Mouse (Mus musculus): ENCODE measurements around the gene Ltk. TPM values are rescaled to one million over a fixed set of nuclear protein-coding genes. Genes with fewer than 3 reads are reported as not detected.

Ltk gene
- total and polyA plus RNA-seq, 3 experiments, result 0.39 TPM; not detected in 2

GRCm38 (mm10) chr2:119767246-119767645 lies 7.0 kb upstream of the Ltk start:
- no peak for TF ChIP-seq EP300 (IDR thresholded peaks at IDR 0.05; ENCODE audit: insufficient read depth, low read depth, low read length)
- no peak for TF ChIP-seq POLR2A (IDR thresholded peaks at IDR 0.05; ENCODE audit: insufficient read depth, low read depth, low read length)
- TF ChIP-seq CTCF (IDR thresholded peaks at IDR 0.05), result peak; percentile 29
- no peak overlapping the region for H3K4me3 ChIP-seq
- no peaks in the 10 kb centered on the region for H3K36me3 ChIP-seq (ENCODE audit: control insufficient read depth, insufficient read depth, low read length)
- no peaks in the 10 kb centered on the region for H3K79me2 ChIP-seq (replicated peaks; ENCODE audit: control insufficient read depth, insufficient read depth, low read length)
- no peaks in the 10 kb centered on the region for H3K4me1 ChIP-seq (ENCODE audit: control insufficient read depth, insufficient read depth, low read length)
- H3K9ac ChIP-seq (ENCODE audit: low read depth, low read length), result no peak overlapping the region
- WGBS, result 95% methylated on average over 6 of the region's 6 CpGs
- intact Hi-C loops (cut with DNase I), result no loop called here
- H3K27ac ChIP-seq, result no peak overlapping the region
- DNase-seq, result no peak
- no peaks in the 10 kb centered on the region for H3K27me3 ChIP-seq (ENCODE audit: control insufficient read depth, insufficient read depth, low read length)

GRCm38 (mm10) chr2:119763924-119764323 lies 3.7 kb upstream of the Ltk start:
- Histone ChIP-seq H3K9ac (ENCODE audit: low read depth, low read length) (no peak overlapping the region), H3K36me3 (ENCODE audit: control insufficient read depth, insufficient read depth, low read length) (no peaks in the 10 kb centered on the region), H3K4me1 (ENCODE audit: control insufficient read depth, insufficient read depth, low read length) (no peaks in the 10 kb centered on the region), H3K79me2 (replicated peaks; ENCODE audit: control insufficient read depth, insufficient read depth, low read length) (no peaks in the 10 kb centered on the region), H3K27ac (no peak overlapping the region), H3K27me3 (ENCODE audit: control insufficient read depth, insufficient read depth, low read length) (peaks cover 2% of the 10 kb centered on the region; the same call in 1 of the 2 replicates), H3K4me3 (no peak overlapping the region)
- TF ChIP-seq CTCF (IDR thresholded peaks at IDR 0.05) (no peak), POLR2A (IDR thresholded peaks at IDR 0.05; ENCODE audit: insufficient read depth, low read depth, low read length) (no peak), EP300 (IDR thresholded peaks at IDR 0.05; ENCODE audit: insufficient read depth, low read depth, low read length) (no peak)
- no peak for DNase-seq
- 66% methylated on average over 4 of the region's 4 CpGs for WGBS
- intact Hi-C loops (cut with DNase I), result no loop called here

- Histone ChIP-seq H3K4me3 (no peak overlapping the region), H3K4me1 (ENCODE audit: control insufficient read depth, insufficient read depth, low read length) (peaks cover 1% of the 10 kb centered on the region; the same call in 1 of the 2 replicates), H3K36me3 (ENCODE audit: control insufficient read depth, insufficient read depth, low read length) (no peaks in the 10 kb centered on the region), H3K9ac (ENCODE audit: low read depth, low read length) (no peak overlapping the region), H3K79me2 (replicated peaks; ENCODE audit: control insufficient read depth, insufficient read depth, low read length) (no peaks in the 10 kb centered on the region), H3K27me3 (ENCODE audit: control insufficient read depth, insufficient read depth, low read length) (peaks cover 15% of the 10 kb centered on the region), H3K27ac (no peak overlapping the region)
- TF ChIP-seq CTCF (IDR thresholded peaks at IDR 0.05) (no peak), POLR2A (IDR thresholded peaks at IDR 0.05; ENCODE audit: insufficient read depth, low read depth, low read length) (no peak), EP300 (IDR thresholded peaks at IDR 0.05; ENCODE audit: insufficient read depth, low read depth, low read length) (no peak)
- intact Hi-C loops (cut with DNase I), result no loop called here
- DNase-seq, result no peak
- WGBS, result 44% methylated on average over 1 of the region's 1 CpGs
Measured at GRCm38 (mm10) chr2:119762276-119762675, 2.0 kb upstream of the Ltk start.

GRCm38 (mm10) chr2:119758844-119759835 lies 1.1 kb downstream of the Ltk start:
- Histone ChIP-seq H3K9ac (ENCODE audit: low read depth, low read length) (no peak overlapping the region), H3K27ac (no peak overlapping the region), H3K36me3 (ENCODE audit: control insufficient read depth, insufficient read depth, low read length) (no peaks in the 10 kb centered on the region), H3K79me2 (replicated peaks; ENCODE audit: control insufficient read depth, insufficient read depth, low read length) (no peaks in the 10 kb centered on the region), H3K4me1 (ENCODE audit: control insufficient read depth, insufficient read depth, low read length) (peaks cover 1% of the 10 kb centered on the region; the same call in 1 of the 2 replicates), H3K4me3 (peak overlapping the region; percentile 62), H3K27me3 (ENCODE audit: control insufficient read depth, insufficient read depth, low read length) (peaks cover 15% of the 10 kb centered on the region)
- no peak for DNase-seq
- intact Hi-C loops (cut with DNase I), result no loop called here
- 9% methylated on average over 44 of the region's 44 CpGs for WGBS
- TF ChIP-seq EP300 (IDR thresholded peaks at IDR 0.05; ENCODE audit: insufficient read depth, low read depth, low read length), result no peak

GRCm38 (mm10) chr2:119758101-119758843 lies 2.0 kb downstream of the Ltk start:
- H3K9ac ChIP-seq (ENCODE audit: low read depth, low read length), result peak overlapping the region; percentile 54
- intact Hi-C loops (cut with DNase I), result no loop called here
- no peak for TF ChIP-seq POLR2A (IDR thresholded peaks at IDR 0.05; ENCODE audit: insufficient read depth, low read depth, low read length)
- TF ChIP-seq EP300 (IDR thresholded peaks at IDR 0.05; ENCODE audit: insufficient read depth, low read depth, low read length), result no peak
- TF ChIP-seq CTCF (IDR thresholded peaks at IDR 0.05), result no peak
- H3K27me3 ChIP-seq (ENCODE audit: control insufficient read depth, insufficient read depth, low read length), result peaks cover 15% of the 10 kb centered on the region
- H3K36me3 ChIP-seq (ENCODE audit: control insufficient read depth, insufficient read depth, low read length), result no peaks in the 10 kb centered on the region
- under 1% methylated on average over 74 of the region's 77 CpGs for WGBS
- H3K27ac ChIP-seq, result no peak overlapping the region
- H3K79me2 ChIP-seq (replicated peaks; ENCODE audit: control insufficient read depth, insufficient read depth, low read length), result no peaks in the 10 kb centered on the region
- H3K4me3 ChIP-seq, result peak overlapping the region; percentile 62
- H3K4me1 ChIP-seq (ENCODE audit: control insufficient read depth, insufficient read depth, low read length), result peaks cover 1% of the 10 kb centered on the region; the same call in 1 of the 2 replicates
- DNase-seq, result peak; percentile 22 to 50

Data from heart, adult 2 months (tissue).